Mouse (Mus musculus): ENCODE measurements around the gene Iars2. TPM values are rescaled to one million over a fixed set of nuclear protein-coding genes. Genes with fewer than 3 reads are reported as not detected.
"Not testable (repeated sequence)": the region's sequence is repeated elsewhere in the genome, so short reads cannot be mapped to it uniquely, and the experiment has no call there.

Gene Iars2
- polyA plus RNA-seq, 1 experiment from 2014 or later = 22.4 TPM

- Histone ChIP-seq H3K4me3 (ENCODE audit: inconsistent target) (no peak overlapping the region), H3K79me2 (ENCODE audit: inconsistent target) (no peaks in the 10 kb centered on the region), H3K36me3 (ENCODE audit: inconsistent target) (peaks cover 14% of the 10 kb centered on the region; the same call in 1 of the 2 replicates), H3K27ac (peak overlapping the region; percentile 25; the same call in 1 of the 2 replicates)
- WGBS (ENCODE audit: missing documents) = 76% methylated on average over 14 of the region's 14 CpGs
Observed at GRCm38 (mm10) chr1:185349741-185350140, 20.5 kb upstream of the Iars2 start.

DNA sequence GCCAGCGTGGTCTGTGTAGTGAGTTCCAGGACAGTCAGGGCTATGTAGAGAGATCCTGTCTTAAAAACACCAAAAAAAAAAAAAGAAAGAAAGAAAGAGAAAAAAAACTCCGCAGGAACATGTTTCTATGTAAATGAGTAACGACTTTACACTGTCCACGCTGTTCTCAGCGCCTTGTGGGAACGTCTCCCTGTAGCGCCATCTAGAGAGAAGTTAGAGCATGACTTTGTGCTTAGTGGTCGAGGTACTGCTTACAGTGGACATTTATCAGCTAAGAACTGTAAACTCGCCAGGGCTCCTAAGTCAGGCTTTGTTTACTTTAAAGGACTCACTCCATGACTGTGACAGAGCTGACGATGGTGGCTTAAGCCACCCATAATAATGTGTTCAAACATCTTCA lies 17.0 kb upstream of the Iars2 start:
- H3K4me3 ChIP-seq (ENCODE audit: inconsistent target) = no peak overlapping the region
- 95% methylated on average over 9 of the region's 10 CpGs for WGBS (ENCODE audit: missing documents)
- H3K36me3 ChIP-seq (ENCODE audit: inconsistent target) = peaks cover 23% of the 10 kb centered on the region; the same call in 1 of the 2 replicates
- H3K27ac ChIP-seq = no peak overlapping the region
- no peaks in the 10 kb centered on the region for H3K79me2 ChIP-seq (ENCODE audit: inconsistent target)

DNA sequence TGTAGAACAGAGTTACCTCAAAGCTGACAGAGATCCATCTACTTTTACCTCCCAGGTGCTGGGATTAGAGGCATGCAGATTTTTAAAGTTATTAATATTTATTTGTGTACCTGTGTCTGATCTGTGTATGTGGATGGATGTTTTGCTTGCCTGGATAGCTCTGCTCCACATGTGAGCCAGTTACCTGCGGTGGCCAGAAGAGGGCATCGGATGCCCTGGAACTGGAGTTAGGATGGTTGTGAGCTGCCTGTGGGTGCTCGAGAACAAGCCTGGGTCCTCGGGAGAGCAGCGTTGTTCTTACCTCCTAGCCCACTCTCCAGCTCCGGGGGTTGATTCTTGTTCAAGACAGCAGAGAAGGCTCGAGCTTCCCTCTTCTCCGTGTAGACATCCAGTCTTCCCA lies 14.2 kb upstream of the Iars2 start:
- H3K4me3 ChIP-seq (ENCODE audit: inconsistent target) = no peak overlapping the region
- no peak overlapping the region for H3K27ac ChIP-seq
- 92% methylated on average over 7 of the region's 8 CpGs for WGBS (ENCODE audit: missing documents)
- H3K79me2 ChIP-seq (ENCODE audit: inconsistent target) = no peaks in the 10 kb centered on the region
- H3K36me3 ChIP-seq (ENCODE audit: inconsistent target) = peaks cover 23% of the 10 kb centered on the region; the same call in 1 of the 2 replicates

DNA sequence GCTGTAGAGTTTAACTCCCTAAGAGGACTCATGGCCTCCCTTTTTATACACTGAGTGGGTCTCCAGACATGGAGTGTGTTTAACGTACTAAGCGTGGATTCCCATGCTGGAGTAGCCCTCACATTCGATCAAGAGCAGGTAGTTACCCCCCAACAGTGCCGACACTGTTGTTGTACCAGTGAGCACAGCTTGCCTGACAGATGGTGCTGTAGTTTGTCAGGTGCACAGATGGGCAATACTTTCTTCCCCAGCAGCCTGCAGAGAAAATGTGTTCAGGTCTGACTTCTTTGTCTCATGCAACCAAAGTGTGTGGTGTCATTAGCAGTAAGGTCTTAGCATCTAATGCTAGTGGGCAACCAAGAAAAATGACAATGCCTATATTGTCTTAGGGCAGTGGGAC lies 13.2 kb upstream of the Iars2 start:
- H3K79me2 ChIP-seq (ENCODE audit: inconsistent target) = no peaks in the 10 kb centered on the region
- no peak overlapping the region for H3K27ac ChIP-seq
- peaks cover 19% of the 10 kb centered on the region; the same call in 1 of the 2 replicates for H3K36me3 ChIP-seq (ENCODE audit: inconsistent target)
- no peak overlapping the region for H3K4me3 ChIP-seq (ENCODE audit: inconsistent target)
- 85% methylated on average over 4 of the region's 4 CpGs for WGBS (ENCODE audit: missing documents)

DNA sequence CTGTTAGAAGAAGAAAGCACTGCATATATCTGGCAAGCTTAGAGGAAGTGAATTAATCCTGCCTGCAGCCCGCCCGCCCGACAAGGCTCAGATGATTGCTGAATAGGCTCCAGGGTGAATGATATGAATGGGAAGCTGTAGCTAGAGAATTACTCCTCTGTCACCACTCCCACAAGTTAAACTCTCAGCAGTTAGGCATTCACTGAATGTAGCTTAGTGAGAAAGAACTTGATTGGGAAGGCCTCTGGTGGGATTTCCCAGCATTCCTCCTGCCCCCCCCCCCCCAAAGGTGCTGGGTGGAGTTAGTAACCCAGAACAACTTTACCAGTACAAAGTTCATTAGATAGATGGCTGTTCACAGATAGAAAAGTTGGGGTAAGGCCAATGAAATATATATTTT lies 7.3 kb upstream of the Iars2 start:
- no peak overlapping the region for H3K27ac ChIP-seq
- peaks cover 37% of the 10 kb centered on the region for H3K79me2 ChIP-seq (ENCODE audit: inconsistent target)
- WGBS (ENCODE audit: missing documents) = 57% methylated on average over 3 of the region's 3 CpGs
- peaks cover 2% of the 10 kb centered on the region; the same call in 1 of the 2 replicates for H3K36me3 ChIP-seq (ENCODE audit: inconsistent target)
- H3K4me3 ChIP-seq (ENCODE audit: inconsistent target) = no peak overlapping the region

- Histone ChIP-seq H3K4me3 (ENCODE audit: inconsistent target) (no peak overlapping the region), H3K79me2 (ENCODE audit: inconsistent target) (peaks cover 37% of the 10 kb centered on the region), H3K36me3 (ENCODE audit: inconsistent target) (no peaks in the 10 kb centered on the region), H3K27ac (no peak overlapping the region)
- WGBS (ENCODE audit: missing documents) = 86% methylated on average over 6 of the region's 6 CpGs
Observed at GRCm38 (mm10) chr1:185335231-185335765, 6.1 kb upstream of the Iars2 start.

- Histone ChIP-seq H3K4me3 (ENCODE audit: inconsistent target) (no peak overlapping the region), H3K36me3 (ENCODE audit: inconsistent target) (no peaks in the 10 kb centered on the region), H3K79me2 (ENCODE audit: inconsistent target) (peaks cover 37% of the 10 kb centered on the region), H3K27ac (no peak overlapping the region)
- WGBS (ENCODE audit: missing documents) = 98% methylated on average over 4 of the region's 4 CpGs
Observed at GRCm38 (mm10) chr1:185334136-185334535, 4.9 kb upstream of the Iars2 start.

DNA sequence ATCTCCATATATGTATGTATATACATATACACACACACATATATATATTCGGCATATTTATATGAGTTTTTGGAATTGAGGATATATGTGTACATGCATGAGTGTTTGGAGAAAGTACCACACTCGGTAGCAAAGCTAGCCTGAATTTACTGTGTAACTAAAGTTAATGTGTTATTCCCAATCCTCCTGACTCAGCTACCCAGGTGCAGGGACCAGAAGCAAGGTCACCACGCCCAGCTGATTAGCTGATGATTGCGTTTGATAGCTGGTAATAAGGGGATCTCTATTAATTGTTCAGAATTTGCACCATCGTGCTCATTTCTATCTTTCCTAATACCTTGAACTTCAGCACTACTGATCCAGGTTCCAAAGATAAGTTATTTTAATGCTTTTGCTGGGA lies 4.5 kb upstream of the Iars2 start:
- no peak overlapping the region for H3K27ac ChIP-seq
- H3K4me3 ChIP-seq (ENCODE audit: inconsistent target) = no peak overlapping the region
- H3K36me3 ChIP-seq (ENCODE audit: inconsistent target) = no peaks in the 10 kb centered on the region
- 94% methylated on average over 5 of the region's 5 CpGs for WGBS (ENCODE audit: missing documents)
- peaks cover 37% of the 10 kb centered on the region for H3K79me2 ChIP-seq (ENCODE audit: inconsistent target)

DNA sequence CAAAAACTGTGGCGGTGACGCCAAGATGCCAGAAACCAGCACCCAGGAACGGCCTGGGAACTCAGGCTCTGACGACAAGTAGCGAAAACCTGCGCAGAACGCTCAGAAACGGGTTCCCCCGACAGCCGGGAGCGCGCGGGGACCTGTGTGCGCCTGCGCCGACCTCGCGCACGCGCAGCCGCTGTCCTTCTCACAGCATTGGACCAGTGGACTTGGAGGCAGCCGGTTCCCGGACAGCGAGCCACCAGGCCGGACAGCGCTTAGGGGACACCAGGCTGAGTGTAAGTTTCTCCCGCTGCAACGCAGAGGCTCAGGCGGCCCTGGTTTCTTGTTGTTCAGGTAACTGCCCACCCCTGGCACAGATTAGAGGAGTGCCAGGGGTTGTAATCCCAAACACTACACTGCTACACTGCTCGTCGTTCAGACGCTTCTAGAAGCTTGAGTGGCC lies 2.8 kb upstream of the Iars2 start, which contains the start of gene Bpnt1:
TSS of gene Bpnt1 (plus strand) at position 167 of the 448 bp plus-strand sequence.
- under 1% methylated on average over 31 of the region's 32 CpGs for WGBS (ENCODE audit: missing documents)
- Histone ChIP-seq H3K27ac (peak within 1 kb of the TSS; percentile 34; the same call in 1 of the 2 replicates), H3K36me3 (ENCODE audit: inconsistent target) (peaks cover under 1% of the 10 kb centered on the region; the same call in 1 of the 2 replicates), H3K79me2 (ENCODE audit: inconsistent target) (peaks cover 37% of the 10 kb centered on the region), H3K4me3 (ENCODE audit: inconsistent target) (peak within 1 kb of the TSS; percentile 56)

DNA sequence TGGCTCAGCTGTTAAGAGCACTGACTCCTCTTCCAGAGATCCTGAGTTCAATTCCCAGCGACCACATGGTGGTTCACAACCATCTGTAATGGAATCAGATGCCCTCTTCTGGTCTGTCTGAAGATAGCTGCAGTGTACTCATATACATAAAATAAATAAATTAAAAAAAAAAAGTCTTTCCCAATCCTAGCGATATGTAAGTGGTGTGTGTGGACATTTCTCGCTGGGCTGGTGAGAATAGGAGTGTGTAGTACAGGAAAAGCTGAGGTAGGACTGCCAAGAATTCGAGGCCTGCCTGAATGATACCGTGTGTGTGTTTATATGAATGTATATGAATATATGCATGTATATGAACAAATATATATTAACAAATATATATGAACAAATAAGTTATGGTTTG lies 2.2 kb upstream of the Iars2 start:
- no peak overlapping the region for H3K27ac ChIP-seq
- 31% methylated on average over 5 of the region's 5 CpGs for WGBS (ENCODE audit: missing documents)
- H3K79me2 ChIP-seq (ENCODE audit: inconsistent target) = peaks cover 37% of the 10 kb centered on the region
- H3K4me3 ChIP-seq (ENCODE audit: inconsistent target) = peak overlapping the region; percentile 56
- H3K36me3 ChIP-seq (ENCODE audit: inconsistent target) = peaks cover 5% of the 10 kb centered on the region; the same call in 1 of the 2 replicates

DNA sequence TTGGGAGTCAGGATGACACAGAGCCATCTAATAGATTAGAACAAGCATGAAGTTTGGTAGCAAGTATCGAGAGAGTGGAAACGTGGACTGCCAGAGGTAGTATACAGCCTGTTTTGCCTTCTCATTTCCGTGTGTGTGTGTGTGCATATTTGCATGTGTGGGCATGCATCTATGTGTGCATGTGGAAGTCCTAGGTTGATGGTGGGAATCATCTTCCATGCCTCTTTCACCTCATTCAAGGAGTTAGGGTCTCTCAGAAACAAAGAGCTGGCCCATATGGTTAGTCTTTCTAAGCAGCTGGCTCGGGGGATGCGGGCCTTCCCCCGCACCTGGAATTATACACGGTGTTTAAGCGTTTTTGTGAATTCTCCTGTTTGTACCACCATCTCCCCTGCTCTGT lies 655 bp upstream of the Iars2 start:
- H3K27ac ChIP-seq = no peak overlapping the region
- WGBS (ENCODE audit: missing documents) = 96% methylated on average over 6 of the region's 8 CpGs
- peaks cover 26% of the 10 kb centered on the region for H3K79me2 ChIP-seq (ENCODE audit: inconsistent target)
- peaks cover 17% of the 10 kb centered on the region for H3K36me3 ChIP-seq (ENCODE audit: inconsistent target)
- no peak overlapping the region for H3K4me3 ChIP-seq (ENCODE audit: inconsistent target)

DNA sequence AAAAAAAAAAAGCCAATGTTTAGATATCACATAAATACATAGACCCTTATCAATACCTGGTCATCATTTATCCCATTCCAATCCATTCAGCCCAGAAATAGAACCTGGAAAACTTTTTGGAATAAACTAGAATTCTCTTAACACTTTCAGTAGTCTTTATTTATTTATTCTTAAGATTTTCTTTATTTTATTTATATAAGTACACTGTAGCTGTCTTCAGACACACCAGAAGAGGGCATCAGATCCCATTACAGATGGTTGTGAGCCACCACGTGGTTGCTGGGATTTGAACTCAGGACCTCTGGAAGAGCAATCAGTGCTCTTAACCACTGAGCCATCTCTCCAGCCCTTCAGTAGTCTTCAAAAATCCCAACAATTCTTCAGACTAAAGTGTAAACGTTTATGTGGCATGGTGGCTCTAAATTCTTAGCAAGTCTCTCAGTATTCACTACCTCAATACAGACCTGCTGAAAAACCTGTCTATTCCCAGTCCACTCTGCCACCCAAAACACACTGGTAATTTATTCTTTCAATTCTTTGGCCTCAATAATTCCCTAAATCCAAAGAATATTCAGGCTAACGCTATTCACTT lies 1.3 kb downstream of the Iars2 start:
- not testable (repeated sequence) for H3K27ac ChIP-seq; H3K79me2 ChIP-seq (ENCODE audit: inconsistent target)
- 75% methylated on average over 2 of the region's 3 CpGs for WGBS (ENCODE audit: missing documents)
- H3K36me3 ChIP-seq (ENCODE audit: inconsistent target) = peaks cover 37% of the 10 kb centered on the region
- H3K4me3 ChIP-seq (ENCODE audit: inconsistent target) = peak overlapping the region; percentile 67

- no peaks in the 10 kb centered on the region for H3K79me2 ChIP-seq (ENCODE audit: inconsistent target)
- peaks cover 67% of the 10 kb centered on the region for H3K36me3 ChIP-seq (ENCODE audit: inconsistent target)
- 94% methylated on average over 16 of the region's 16 CpGs for WGBS (ENCODE audit: missing documents)
- no peak overlapping the region for H3K27ac ChIP-seq
- H3K4me3 ChIP-seq (ENCODE audit: inconsistent target) = no peak overlapping the region
Observed at GRCm38 (mm10) chr1:185315846-185316568, 13.2 kb downstream of the Iars2 start.

DNA sequence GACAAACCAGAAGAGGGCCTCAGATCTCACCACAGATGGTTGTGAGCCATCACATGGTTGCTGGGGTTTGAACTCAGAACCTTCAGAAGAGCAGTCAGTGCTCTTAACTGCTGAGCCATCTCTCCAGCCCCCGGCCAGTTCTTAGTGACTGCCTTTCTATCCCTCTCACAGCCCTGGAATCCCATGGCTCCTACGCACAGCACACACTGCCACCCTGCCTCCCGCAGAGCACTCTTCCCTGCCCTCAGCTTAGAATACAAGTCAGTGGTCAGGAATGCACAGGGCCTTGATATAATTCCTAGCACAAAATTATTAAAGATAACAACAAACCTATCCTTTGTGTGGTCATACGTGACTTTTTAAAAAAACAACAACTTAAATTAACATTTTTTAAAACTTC lies 14.7 kb downstream of the Iars2 start:
- Histone ChIP-seq H3K79me2 (ENCODE audit: inconsistent target) (no peaks in the 10 kb centered on the region), H3K4me3 (ENCODE audit: inconsistent target) (no peak overlapping the region), H3K36me3 (ENCODE audit: inconsistent target) (peaks cover 54% of the 10 kb centered on the region), H3K27ac (no peak overlapping the region)
- 98% methylated on average over 4 of the region's 4 CpGs for WGBS (ENCODE audit: missing documents)

- Histone ChIP-seq H3K4me3 (ENCODE audit: inconsistent target) (no peak overlapping the region), H3K27ac (no peak overlapping the region), H3K36me3 (ENCODE audit: inconsistent target) (peaks cover 50% of the 10 kb centered on the region; the same call in 1 of the 2 replicates), H3K79me2 (ENCODE audit: inconsistent target) (no peaks in the 10 kb centered on the region)
- WGBS (ENCODE audit: missing documents) = 94% methylated on average over 9 of the region's 9 CpGs
Observed at GRCm38 (mm10) chr1:185311949-185312348, 17.2 kb downstream of the Iars2 start.
